Mouse (Mus musculus): ENCODE measurements around the gene D17Wsu92e. TPM values are rescaled to one million over a fixed set of nuclear protein-coding genes. Genes with fewer than 3 reads are reported as not detected.

Gene D17Wsu92e
- 21.6 and 22.3 TPM in 2 replicates for polyA plus RNA-seq (2014; fragmentation: Nextera tagmentation; extraction: Ambion mirVana)

- Histone ChIP-seq H3K36me3 (ENCODE audit: control insufficient read depth, insufficient read depth, low read length) (no peaks in the 10 kb centered on the region), H3K4me3 (ENCODE audit: low read depth, low read length) (peak within 1 kb of the TSS; percentile 100), H3K9ac (replicated peaks; ENCODE audit: low read depth, low read length) (peak within 1 kb of the TSS; percentile 87), H3K4me2 (replicated peaks; ENCODE audit: low read depth, low read length) (peak within 1 kb of the TSS; percentile 93), H3K4me1 (ENCODE audit: control insufficient read depth, insufficient read depth, low read length) (peaks cover 14% of the 10 kb centered on the region), H3K27me3 (ENCODE audit: control insufficient read depth, insufficient read depth, low read length) (no peaks in the 10 kb centered on the region), H3K9me3 (ENCODE audit: control insufficient read depth, low read depth, low read length) (no peaks in the 10 kb centered on the region), H3K27ac (ENCODE audit: low read length) (peak within 1 kb of the TSS; percentile 88)
- 2% methylated on average over 39 of the region's 56 CpGs for WGBS
- peak; percentile 95 for ATAC-seq (ENCODE audit: insufficient number of reproducible peaks, insufficient read depth, low FRiP score, low read depth)
Observed at GRCm38 (mm10) chr17:27820568-27821406, at the start of gene D17Wsu92e. Gene D17Wsu92e (minus strand): TSS chr17:27820648.

DNA sequence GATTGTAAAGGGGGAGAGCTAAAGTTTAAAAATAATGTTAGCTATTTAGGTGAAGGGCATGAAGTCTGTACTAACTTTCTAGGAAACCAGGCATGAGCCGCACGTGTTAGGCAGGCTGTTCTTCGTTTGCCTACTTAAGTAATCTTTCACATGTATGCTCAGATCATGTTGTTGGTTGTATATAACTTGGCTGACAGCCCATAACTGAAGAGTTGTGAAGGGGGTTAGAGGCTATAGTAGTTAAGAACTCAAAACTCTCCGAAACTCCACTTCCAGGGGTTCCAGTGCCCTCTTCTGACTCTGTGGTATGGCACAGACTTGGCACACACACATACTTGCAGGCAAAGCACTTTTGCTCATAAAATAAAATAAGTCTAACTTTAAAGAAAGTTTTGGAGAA, 46.3 kb upstream of the D17Wsu92e start:
- Histone ChIP-seq H3K4me3 (ENCODE audit: low read depth, low read length) (no peak overlapping the region), H3K36me3 (ENCODE audit: control insufficient read depth, insufficient read depth, low read length) (no peaks in the 10 kb centered on the region; the same call in 1 of the 2 replicates), H3K9me3 (ENCODE audit: control insufficient read depth, low read depth, low read length) (0 out of 2 replicates have a peak, but pooled peaks cover 3% of the 10 kb centered on the region), H3K27ac (ENCODE audit: low read length) (no peak overlapping the region), H3K4me1 (ENCODE audit: control insufficient read depth, insufficient read depth, low read length) (peaks cover 3% of the 10 kb centered on the region; the same call in 1 of the 2 replicates), H3K27me3 (ENCODE audit: control insufficient read depth, insufficient read depth, low read length) (no peaks in the 10 kb centered on the region), H3K9ac (replicated peaks; ENCODE audit: low read depth, low read length) (no peak overlapping the region), H3K4me2 (replicated peaks; ENCODE audit: low read depth, low read length) (no peak overlapping the region)
- 57% methylated on average over 4 of the region's 4 CpGs for WGBS
- ATAC-seq (ENCODE audit: insufficient number of reproducible peaks, insufficient read depth, low FRiP score, low read depth), result no peak

GRCm38 (mm10) chr17:27865461-27865860, 45.0 kb upstream of the D17Wsu92e start:
- H3K4me2 ChIP-seq (replicated peaks; ENCODE audit: low read depth, low read length), result no peak overlapping the region
- no peaks in the 10 kb centered on the region for H3K27me3 ChIP-seq (ENCODE audit: control insufficient read depth, insufficient read depth, low read length)
- ATAC-seq (ENCODE audit: insufficient number of reproducible peaks, insufficient read depth, low FRiP score, low read depth), result no peak
- 67% methylated on average over 2 of the region's 2 CpGs for WGBS
- H3K9me3 ChIP-seq (ENCODE audit: control insufficient read depth, low read depth, low read length), result 0 out of 2 replicates have a peak, but pooled peaks cover 3% of the 10 kb centered on the region
- H3K9ac ChIP-seq (replicated peaks; ENCODE audit: low read depth, low read length), result no peak overlapping the region
- no peak overlapping the region for H3K4me3 ChIP-seq (ENCODE audit: low read depth, low read length)
- H3K4me1 ChIP-seq (ENCODE audit: control insufficient read depth, insufficient read depth, low read length), result peaks cover 3% of the 10 kb centered on the region; the same call in 1 of the 2 replicates
- no peaks in the 10 kb centered on the region; the same call in 1 of the 2 replicates for H3K36me3 ChIP-seq (ENCODE audit: control insufficient read depth, insufficient read depth, low read length)
- H3K27ac ChIP-seq (ENCODE audit: low read length), result no peak overlapping the region

DNA sequence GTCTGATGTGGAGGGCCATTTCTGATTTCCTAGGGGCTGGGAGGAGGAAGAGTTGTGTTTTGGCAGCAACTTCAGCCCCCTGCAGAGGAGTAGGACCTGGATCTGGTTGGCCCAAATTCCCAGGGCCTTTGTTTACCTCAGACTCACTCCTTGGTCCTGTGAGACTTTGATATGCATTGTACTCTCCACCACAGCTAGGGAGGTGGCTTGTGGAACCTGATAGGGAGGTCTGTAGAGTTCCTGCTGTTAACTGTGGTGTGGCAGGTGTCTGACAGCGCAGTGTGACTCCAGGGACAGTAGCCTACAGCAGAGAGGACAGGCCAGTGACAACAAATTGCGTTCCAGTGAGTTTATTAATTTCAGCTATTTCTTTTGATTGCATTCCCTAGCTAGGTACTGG, 38.7 kb upstream of the D17Wsu92e start:
- no peak overlapping the region for H3K4me3 ChIP-seq (ENCODE audit: low read depth, low read length)
- H3K9ac ChIP-seq (replicated peaks; ENCODE audit: low read depth, low read length), result no peak overlapping the region
- no peak overlapping the region for H3K4me2 ChIP-seq (replicated peaks; ENCODE audit: low read depth, low read length)
- peaks cover 4% of the 10 kb centered on the region for H3K36me3 ChIP-seq (ENCODE audit: control insufficient read depth, insufficient read depth, low read length)
- no peaks in the 10 kb centered on the region for H3K27me3 ChIP-seq (ENCODE audit: control insufficient read depth, insufficient read depth, low read length)
- H3K4me1 ChIP-seq (ENCODE audit: control insufficient read depth, insufficient read depth, low read length), result peaks cover 18% of the 10 kb centered on the region; the same call in 1 of the 2 replicates
- WGBS, result 55% methylated on average over 2 of the region's 2 CpGs
- no peak for ATAC-seq (ENCODE audit: insufficient number of reproducible peaks, insufficient read depth, low FRiP score, low read depth)
- no peak overlapping the region for H3K27ac ChIP-seq (ENCODE audit: low read length)
- H3K9me3 ChIP-seq (ENCODE audit: control insufficient read depth, low read depth, low read length), result no peaks in the 10 kb centered on the region

- Histone ChIP-seq H3K9ac (replicated peaks; ENCODE audit: low read depth, low read length) (peak overlapping the region; percentile 75; the same call in 1 of the 2 replicates), H3K4me3 (ENCODE audit: low read depth, low read length) (peak overlapping the region; percentile 75), H3K27me3 (ENCODE audit: control insufficient read depth, insufficient read depth, low read length) (no peaks in the 10 kb centered on the region), H3K36me3 (ENCODE audit: control insufficient read depth, insufficient read depth, low read length) (peaks cover 10% of the 10 kb centered on the region), H3K27ac (ENCODE audit: low read length) (no peak overlapping the region), H3K9me3 (ENCODE audit: control insufficient read depth, low read depth, low read length) (no peaks in the 10 kb centered on the region), H3K4me1 (ENCODE audit: control insufficient read depth, insufficient read depth, low read length) (peaks cover 18% of the 10 kb centered on the region; the same call in 1 of the 2 replicates), H3K4me2 (replicated peaks; ENCODE audit: low read depth, low read length) (peak overlapping the region; percentile 76)
- ATAC-seq (ENCODE audit: insufficient number of reproducible peaks, insufficient read depth, low FRiP score, low read depth), result no peak
- 35% methylated on average over 11 of the region's 11 CpGs for WGBS
Observed at GRCm38 (mm10) chr17:27857649-27858475, 37.4 kb upstream of the D17Wsu92e start.

DNA sequence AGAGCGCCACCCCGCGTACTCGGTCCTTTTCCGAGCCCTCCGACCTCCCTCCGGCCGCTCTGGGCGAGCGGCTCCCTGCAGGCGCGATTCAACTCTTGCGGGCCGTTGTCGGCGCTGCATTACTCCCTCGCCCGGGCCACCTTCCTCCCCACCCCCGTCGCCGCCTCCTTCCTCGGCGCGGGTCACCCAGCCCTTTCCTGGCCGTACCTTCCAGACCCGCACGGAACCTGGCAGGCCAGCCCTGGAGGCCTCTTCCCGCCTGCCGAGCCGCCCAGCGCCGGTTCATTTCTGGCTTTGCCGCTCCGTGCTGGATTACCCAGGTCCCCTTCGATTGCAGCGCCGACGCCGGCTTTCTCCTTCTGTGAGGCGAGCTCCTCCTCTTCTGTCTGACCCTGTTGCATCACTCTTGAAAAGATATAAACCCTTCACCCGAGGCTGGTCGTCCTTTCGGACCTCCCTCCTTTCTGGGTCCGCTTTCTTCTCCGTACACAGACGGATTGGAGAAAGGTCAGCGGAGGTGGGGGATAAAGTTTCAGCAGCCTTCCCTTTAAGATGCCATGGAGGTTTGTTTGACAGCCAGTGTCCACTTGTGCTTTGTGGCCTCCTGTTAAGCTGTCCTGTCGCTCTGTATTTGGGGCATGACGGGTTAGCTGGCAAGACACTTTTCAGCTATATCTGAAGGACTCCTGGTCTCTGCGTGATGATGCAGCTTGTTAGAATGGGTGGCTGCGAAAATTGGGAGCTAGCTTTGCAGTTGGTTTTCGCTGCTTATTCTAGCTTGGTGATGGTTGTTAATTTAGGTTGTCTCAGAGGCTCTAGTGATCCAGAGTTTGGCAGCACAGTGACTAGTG, 36.6 kb upstream of the D17Wsu92e start:
- Histone ChIP-seq H3K27me3 (ENCODE audit: control insufficient read depth, insufficient read depth, low read length) (no peaks in the 10 kb centered on the region), H3K4me1 (ENCODE audit: control insufficient read depth, insufficient read depth, low read length) (peaks cover 18% of the 10 kb centered on the region; the same call in 1 of the 2 replicates), H3K4me2 (replicated peaks; ENCODE audit: low read depth, low read length) (peak overlapping the region; percentile 76), H3K9me3 (ENCODE audit: control insufficient read depth, low read depth, low read length) (no peaks in the 10 kb centered on the region), H3K36me3 (ENCODE audit: control insufficient read depth, insufficient read depth, low read length) (peaks cover 19% of the 10 kb centered on the region), H3K4me3 (ENCODE audit: low read depth, low read length) (peak overlapping the region; percentile 75), H3K9ac (replicated peaks; ENCODE audit: low read depth, low read length) (peak overlapping the region; percentile 75), H3K27ac (ENCODE audit: low read length) (peak overlapping the region; percentile 66; the same call in 1 of the 2 replicates)
- 2% methylated on average over 52 of the region's 52 CpGs for WGBS
- no peak; the same call in 1 of the 2 replicates for ATAC-seq (ENCODE audit: insufficient number of reproducible peaks, insufficient read depth, low FRiP score, low read depth)

DNA sequence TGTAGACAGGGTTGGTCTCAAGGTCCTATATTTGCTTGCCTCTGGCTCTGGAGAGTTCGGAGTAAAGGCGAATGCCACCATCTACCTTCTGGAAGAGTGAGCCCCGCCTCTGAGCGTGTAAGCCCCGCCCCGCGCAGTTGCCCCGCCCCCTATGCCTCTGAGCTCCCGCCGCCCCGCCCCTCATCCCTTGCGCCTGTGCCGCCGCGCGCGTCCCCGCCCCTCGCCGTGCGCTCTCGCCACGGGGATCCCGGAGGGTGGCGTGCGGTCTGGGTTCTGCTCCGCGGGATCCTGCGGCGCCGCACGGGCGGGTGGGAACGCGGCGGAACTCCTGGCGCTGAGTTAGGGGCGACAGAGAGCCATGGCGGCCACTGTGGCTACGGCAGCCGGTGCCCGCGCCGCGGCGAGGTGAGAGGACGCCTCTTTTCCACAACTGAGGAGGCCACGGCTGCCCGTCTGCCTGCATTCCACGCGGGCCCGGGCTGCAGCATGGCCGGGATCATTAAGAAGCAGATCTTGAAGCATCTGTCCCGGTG, 35.9 kb upstream of the D17Wsu92e start, which contains the start of gene Uhrf1bp1:
TSS of gene Uhrf1bp1 (plus strand) at position 177 of the 533 bp plus-strand sequence.
- Histone ChIP-seq H3K4me1 (ENCODE audit: control insufficient read depth, insufficient read depth, low read length) (peaks cover 18% of the 10 kb centered on the region; the same call in 1 of the 2 replicates), H3K9me3 (ENCODE audit: control insufficient read depth, low read depth, low read length) (no peaks in the 10 kb centered on the region), H3K9ac (replicated peaks; ENCODE audit: low read depth, low read length) (peak within 1 kb of the TSS; percentile 75), H3K4me3 (ENCODE audit: low read depth, low read length) (peak within 1 kb of the TSS; percentile 75), H3K27me3 (ENCODE audit: control insufficient read depth, insufficient read depth, low read length) (no peaks in the 10 kb centered on the region), H3K4me2 (replicated peaks; ENCODE audit: low read depth, low read length) (peak within 1 kb of the TSS; percentile 76), H3K27ac (ENCODE audit: low read length) (peak within 1 kb of the TSS; percentile 66; the same call in 1 of the 2 replicates), H3K36me3 (ENCODE audit: control insufficient read depth, insufficient read depth, low read length) (peaks cover 21% of the 10 kb centered on the region)
- ATAC-seq (ENCODE audit: insufficient number of reproducible peaks, insufficient read depth, low FRiP score, low read depth), result peak; percentile 82
- WGBS, result under 1% methylated on average over 54 of the region's 54 CpGs
